Mouse (Mus musculus): ENCODE results near the gene Sh3rf3. TPM values are rescaled to one million over a fixed set of nuclear protein-coding genes. Genes with fewer than 3 reads are reported as not detected.

Gene Sh3rf3
- polyA plus RNA-seq, 1 experiment: 1.2 TPM

- H3K27me3 ChIP-seq (ENCODE audit: control insufficient read depth, insufficient read depth, low read length): no peaks in the 10 kb centered on the region
- no peak overlapping the region for H3K4me3 ChIP-seq (ENCODE audit: control insufficient read depth, low read depth, low read length)
- H3K27ac ChIP-seq (ENCODE audit: control insufficient read depth, insufficient read depth, low read depth, low read length): no peak overlapping the region
- no peak for TF ChIP-seq POLR2A (IDR thresholded peaks at IDR 0.05; ENCODE audit: control insufficient read depth, low read depth, low read length)
- no peak; the same call in 1 of the 2 replicates for TF ChIP-seq CTCF (IDR thresholded peaks at IDR 0.05; ENCODE audit: control insufficient read depth, insufficient read depth, insufficient replicate concordance, low read depth, low read length)
- no peaks in the 10 kb centered on the region for H3K4me1 ChIP-seq (ENCODE audit: control insufficient read depth, insufficient read depth, low read length)
- no peaks in the 10 kb centered on the region for H3K36me3 ChIP-seq (ENCODE audit: control insufficient read depth, insufficient read depth, low read length)
Observed at GRCm38 (mm10) chr10:59149956-59150383, 336.8 kb downstream of the Sh3rf3 start.

GRCm38 (mm10) chr10:59150938-59151657, 337.9 kb downstream of the Sh3rf3 start:
- TF ChIP-seq CTCF (IDR thresholded peaks at IDR 0.05; ENCODE audit: control insufficient read depth, insufficient read depth, insufficient replicate concordance, low read depth, low read length) (no peak), POLR2A (IDR thresholded peaks at IDR 0.05; ENCODE audit: control insufficient read depth, low read depth, low read length) (no peak)
- Histone ChIP-seq H3K27ac (ENCODE audit: control insufficient read depth, insufficient read depth, low read depth, low read length) (no peak overlapping the region), H3K4me1 (ENCODE audit: control insufficient read depth, insufficient read depth, low read length) (no peaks in the 10 kb centered on the region), H3K27me3 (ENCODE audit: control insufficient read depth, insufficient read depth, low read length) (no peaks in the 10 kb centered on the region), H3K36me3 (ENCODE audit: control insufficient read depth, insufficient read depth, low read length) (no peaks in the 10 kb centered on the region), H3K4me3 (ENCODE audit: control insufficient read depth, low read depth, low read length) (no peak overlapping the region)

DNA sequence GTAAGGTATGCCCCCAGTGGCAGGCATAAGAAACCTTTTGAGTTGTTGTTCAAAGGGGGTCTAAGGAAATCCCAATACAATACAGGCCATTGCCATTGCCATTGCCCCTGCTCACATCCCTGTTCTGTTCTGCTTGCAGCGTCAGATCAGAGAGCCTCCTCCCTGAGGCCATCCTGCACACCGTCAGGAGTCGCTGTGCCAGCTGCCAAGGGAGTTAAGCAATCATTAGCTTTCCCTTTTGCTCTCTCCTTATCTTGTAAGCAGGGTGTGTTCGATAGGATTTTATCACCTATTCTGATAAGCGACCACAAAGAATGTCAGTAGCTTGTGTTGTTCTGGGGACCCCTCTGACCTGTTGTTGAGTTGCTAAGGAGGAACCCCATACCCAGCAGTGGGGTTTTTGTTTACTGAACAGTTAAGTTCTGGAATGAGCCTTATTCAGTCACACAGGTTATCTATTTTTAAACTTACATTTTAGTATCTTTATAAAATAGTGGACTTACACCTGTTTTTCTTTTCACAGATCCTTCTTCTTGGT, 339.5 kb downstream of the Sh3rf3 start:
- Histone ChIP-seq H3K4me1 (ENCODE audit: control insufficient read depth, insufficient read depth, low read length) (no peaks in the 10 kb centered on the region), H3K4me3 (ENCODE audit: control insufficient read depth, low read depth, low read length) (no peak overlapping the region)

GRCm38 (mm10) chr10:59158627-59159026, 345.5 kb downstream of the Sh3rf3 start:
- Histone ChIP-seq H3K27me3 (ENCODE audit: control insufficient read depth, insufficient read depth, low read length) (no peaks in the 10 kb centered on the region), H3K4me3 (ENCODE audit: control insufficient read depth, low read depth, low read length) (peak overlapping the region; percentile 16), H3K4me1 (ENCODE audit: control insufficient read depth, insufficient read depth, low read length) (no peaks in the 10 kb centered on the region), H3K36me3 (ENCODE audit: control insufficient read depth, insufficient read depth, low read length) (no peaks in the 10 kb centered on the region), H3K27ac (ENCODE audit: control insufficient read depth, insufficient read depth, low read depth, low read length) (no peak overlapping the region)
- TF ChIP-seq POLR2A (IDR thresholded peaks at IDR 0.05; ENCODE audit: control insufficient read depth, low read depth, low read length) (no peak), CTCF (IDR thresholded peaks at IDR 0.05; ENCODE audit: control insufficient read depth, insufficient read depth, insufficient replicate concordance, low read depth, low read length) (no peak)

More for the DNA sequence above, 339.5 kb downstream of the Sh3rf3 start:
- H3K27me3 ChIP-seq (ENCODE audit: control insufficient read depth, insufficient read depth, low read length): no peaks in the 10 kb centered on the region
- TF ChIP-seq CTCF (IDR thresholded peaks at IDR 0.05; ENCODE audit: control insufficient read depth, insufficient read depth, insufficient replicate concordance, low read depth, low read length) (no peak), POLR2A (IDR thresholded peaks at IDR 0.05; ENCODE audit: control insufficient read depth, low read depth, low read length) (no peak)
- no peak overlapping the region for H3K27ac ChIP-seq (ENCODE audit: control insufficient read depth, insufficient read depth, low read depth, low read length)
- H3K36me3 ChIP-seq (ENCODE audit: control insufficient read depth, insufficient read depth, low read length): no peaks in the 10 kb centered on the region

GRCm38 (mm10) chr10:59162185-59162897, 349.2 kb downstream of the Sh3rf3 start:
- H3K4me3 ChIP-seq (ENCODE audit: control insufficient read depth, low read depth, low read length): no peak overlapping the region
- no peaks in the 10 kb centered on the region for H3K4me1 ChIP-seq (ENCODE audit: control insufficient read depth, insufficient read depth, low read length)
- H3K27ac ChIP-seq (ENCODE audit: control insufficient read depth, insufficient read depth, low read depth, low read length): no peak overlapping the region
- H3K36me3 ChIP-seq (ENCODE audit: control insufficient read depth, insufficient read depth, low read length): no peaks in the 10 kb centered on the region
- TF ChIP-seq POLR2A (IDR thresholded peaks at IDR 0.05; ENCODE audit: control insufficient read depth, low read depth, low read length): no peak
- no peak for TF ChIP-seq CTCF (IDR thresholded peaks at IDR 0.05; ENCODE audit: control insufficient read depth, insufficient read depth, insufficient replicate concordance, low read depth, low read length)
- no peaks in the 10 kb centered on the region for H3K27me3 ChIP-seq (ENCODE audit: control insufficient read depth, insufficient read depth, low read length)

DNA sequence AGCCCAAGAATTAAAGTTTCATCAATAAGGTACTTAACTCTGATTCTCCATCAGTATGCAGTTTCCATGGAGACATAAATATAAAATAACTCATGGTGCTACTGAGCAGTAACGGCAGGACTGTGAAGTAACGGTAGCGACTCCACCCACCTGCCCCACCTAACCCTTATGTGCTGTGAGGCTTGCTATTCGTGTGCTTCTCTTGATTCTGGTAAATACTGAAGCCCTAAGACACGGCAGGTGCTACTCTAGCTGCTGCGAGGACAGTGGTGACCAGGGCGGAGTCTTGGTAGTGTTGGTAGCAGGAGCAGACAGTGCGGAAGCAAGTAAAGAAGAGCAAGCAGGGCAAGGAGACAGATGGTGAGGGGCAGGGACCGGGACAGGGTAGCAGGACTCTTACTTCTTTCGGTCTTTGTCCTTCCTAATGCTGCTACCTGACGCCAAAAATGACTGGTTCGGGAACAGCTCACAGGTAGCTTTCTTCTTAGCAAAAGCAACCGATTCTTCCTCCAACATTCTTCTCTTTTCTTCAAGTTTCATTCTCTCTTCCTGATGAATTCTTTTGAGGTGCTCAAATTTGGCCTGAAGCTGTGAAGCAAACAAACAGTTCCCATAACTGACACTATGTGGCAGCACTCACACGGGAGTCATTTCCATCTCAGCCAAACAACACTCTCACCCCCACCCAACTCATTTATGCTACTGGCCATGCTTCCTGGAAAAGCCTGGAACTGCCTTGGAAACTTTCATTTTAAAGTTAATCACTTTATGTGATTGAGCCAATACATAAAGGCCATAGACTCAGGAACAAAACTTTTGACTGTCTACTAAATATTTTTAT, 353.2 kb downstream of the Sh3rf3 start:
- Histone ChIP-seq H3K4me1 (ENCODE audit: control insufficient read depth, insufficient read depth, low read length) (no peaks in the 10 kb centered on the region), H3K4me3 (ENCODE audit: control insufficient read depth, low read depth, low read length) (no peak overlapping the region)
- TF ChIP-seq CTCF (IDR thresholded peaks at IDR 0.05; ENCODE audit: control insufficient read depth, insufficient read depth, insufficient replicate concordance, low read depth, low read length) (no peak), POLR2A (IDR thresholded peaks at IDR 0.05; ENCODE audit: control insufficient read depth, low read depth, low read length) (no peak)

More for the DNA sequence above, 353.2 kb downstream of the Sh3rf3 start:
- Histone ChIP-seq H3K27me3 (ENCODE audit: control insufficient read depth, insufficient read depth, low read length) (no peaks in the 10 kb centered on the region), H3K27ac (ENCODE audit: control insufficient read depth, insufficient read depth, low read depth, low read length) (no peak overlapping the region), H3K36me3 (ENCODE audit: control insufficient read depth, insufficient read depth, low read length) (peaks cover 2% of the 10 kb centered on the region)
